7 mouse cellular contexts compared by ENCODE assay signal in genomic region chr4:40722687-40723460, GRCm38 (mm10). TPM values are rescaled to one million over a fixed set of nuclear protein-coding genes. Genes with fewer than 3 reads are reported as not detected.
DNase-seq lines count a peak whose midpoint lies in the region; ATAC-seq and TF ChIP-seq lines count a peak whose summit lies in the region.

No protein-coding gene starts in this region.

- DNase-seq in ZHBTc4 (ENCODE audit: low read depth, low spot score) = peak; percentile 86
- DNase-seq in embryo, embryonic 10.5 days (ENCODE audit: low spot score) = peak; percentile 79
- DNase-seq in spleen, postnatal 14 days (ENCODE audit: low spot score in 2 of 2) = peak; percentile 49 to 55

- no peaks in the 10 kb centered on the region for H3K9me3 ChIP-seq in intestine, postnatal 0 days (ENCODE audit: control insufficient read depth)
- no peaks in the 10 kb centered on the region for H3K9me3 ChIP-seq in limb, embryonic 15.5 days
- no peaks in the 10 kb centered on the region for H3K9me3 ChIP-seq in midbrain, embryonic 16.5 days (replicated peaks; ENCODE audit: control insufficient read depth, low read length, poor library complexity, severe bottlenecking)

- peak; percentile 50 for ATAC-seq in granulocyte monocyte progenitor cell, adult 5-6 weeks (replicated peaks; ENCODE audit: poor library complexity, severe bottlenecking)
- ATAC-seq in intestine, postnatal 0 days = peak; percentile 65
- peak; percentile 76 for ATAC-seq in limb, embryonic 15.5 days (ENCODE audit: insufficient number of reproducible peaks, low FRiP score, low TSS enrichment, low read depth)
- ATAC-seq in midbrain, embryonic 16.5 days = peak; percentile 96

- peak overlapping the region; percentile 97 for H3K9ac ChIP-seq in intestine, postnatal 0 days (ENCODE audit: low read depth, low read length)
- peak overlapping the region; percentile 95 for H3K9ac ChIP-seq in limb, embryonic 15.5 days
- peak overlapping the region; percentile 89 for H3K9ac ChIP-seq in midbrain, embryonic 16.5 days (ENCODE audit: low read depth, low read length)

- WGBS in intestine, postnatal 0 days = 1% methylated on average over 48 of the region's 62 CpGs
- WGBS in limb, embryonic 15.5 days = under 1% methylated on average over 57 of the region's 62 CpGs
- 1% methylated on average over 32 of the region's 62 CpGs for WGBS in midbrain, embryonic 16.5 days

- H3K36me3 ChIP-seq in intestine, postnatal 0 days (ENCODE audit: control insufficient read depth, insufficient read depth) = peaks cover 19% of the 10 kb centered on the region
- peaks cover 27% of the 10 kb centered on the region for H3K36me3 ChIP-seq in limb, embryonic 15.5 days
- peaks cover 10% of the 10 kb centered on the region for H3K36me3 ChIP-seq in midbrain, embryonic 16.5 days (ENCODE audit: control insufficient read depth, insufficient read depth, low read length)

- H3K4me1 ChIP-seq in intestine, postnatal 0 days (replicated peaks; ENCODE audit: control insufficient read depth, insufficient read depth, low read length) = no peaks in the 10 kb centered on the region; the same call in 1 of the 2 replicates
- H3K4me1 ChIP-seq in limb, embryonic 15.5 days = peaks cover 26% of the 10 kb centered on the region
- H3K4me1 ChIP-seq in midbrain, embryonic 16.5 days (ENCODE audit: control insufficient read depth, insufficient read depth, low read length) = peaks cover 48% of the 10 kb centered on the region

- peak overlapping the region; percentile 98 for H3K4me3 ChIP-seq in intestine, postnatal 0 days (ENCODE audit: low read depth, low read length)
- peak overlapping the region; percentile 88 for H3K4me3 ChIP-seq in limb, embryonic 15.5 days
- H3K4me3 ChIP-seq in midbrain, embryonic 16.5 days (ENCODE audit: low read depth, low read length) = peak overlapping the region; percentile 88

- TF ChIP-seq CTCF in intestine, postnatal 0 days (IDR thresholded peaks at IDR 0.05; ENCODE audit: low read depth) = 0 out of 2 replicates have a peak, but pooled peaks have one; percentile 1

- H3K27ac ChIP-seq in intestine, postnatal 0 days (ENCODE audit: low read depth, low read length) = peak overlapping the region; percentile 98
- peak overlapping the region; percentile 100 for H3K27ac ChIP-seq in limb, embryonic 15.5 days
- H3K27ac ChIP-seq in midbrain, embryonic 16.5 days (ENCODE audit: low read length) = peak overlapping the region; percentile 99

- no peaks in the 10 kb centered on the region for H3K27me3 ChIP-seq in intestine, postnatal 0 days (replicated peaks; ENCODE audit: control insufficient read depth, insufficient read depth, low read length)
- no peaks in the 10 kb centered on the region for H3K27me3 ChIP-seq in limb, embryonic 15.5 days
- no peaks in the 10 kb centered on the region for H3K27me3 ChIP-seq in midbrain, embryonic 16.5 days (ENCODE audit: control insufficient read depth, insufficient read depth, low read depth, low read length)

- H3K4me2 ChIP-seq in intestine, postnatal 0 days (replicated peaks; ENCODE audit: low read depth) = peak overlapping the region; percentile 72
- H3K4me2 ChIP-seq in limb, embryonic 15.5 days = peak overlapping the region; percentile 59
- H3K4me2 ChIP-seq in midbrain, embryonic 16.5 days (ENCODE audit: low read length) = peak overlapping the region; percentile 74

RNA-seq across cellular contexts. Expression of gene Dnaja1, which starts 0.9 kb away (rescaled TPM):
- 127 and 128 TPM in 2 replicates for total RNA-seq in granulocyte monocyte progenitor cell, adult 5-6 weeks (2014; fragmentation: Nextera tagmentation)
- total RNA-seq in granulocyte monocyte progenitor cell, adult 5-6 weeks (2017) = 338 and 392 TPM in 2 replicates
- polyA plus RNA-seq in intestine, postnatal 0 days (2015; fragmentation: Nextera tagmentation; extraction: Ambion mirVana) = 320 and 345 TPM in 2 replicates
- polyA plus RNA-seq in limb, embryonic 15.5 days (2015; fragmentation: Nextera tagmentation; extraction: Ambion mirVana) = 375 and 380 TPM in 2 replicates
- polyA plus RNA-seq in midbrain, embryonic 16.5 days (2015; fragmentation: Nextera tagmentation; extraction: Ambion mirVana) = 659 and 720 TPM in 2 replicates

RNA-seq across cellular contexts. Expression of gene Aptx, which starts 19.9 kb away (rescaled TPM):
- 12.7 and 18.9 TPM in 2 replicates for total RNA-seq in granulocyte monocyte progenitor cell, adult 5-6 weeks (2014; fragmentation: Nextera tagmentation)
- total RNA-seq in granulocyte monocyte progenitor cell, adult 5-6 weeks (2017) = 12.2 and 19.9 TPM in 2 replicates
- 18.7 and 19.4 TPM in 2 replicates for polyA plus RNA-seq in intestine, postnatal 0 days (2015; fragmentation: Nextera tagmentation; extraction: Ambion mirVana)
- 31.8 and 32.1 TPM in 2 replicates for polyA plus RNA-seq in limb, embryonic 15.5 days (2015; fragmentation: Nextera tagmentation; extraction: Ambion mirVana)
- 46.7 and 50.6 TPM in 2 replicates for polyA plus RNA-seq in midbrain, embryonic 16.5 days (2015; fragmentation: Nextera tagmentation; extraction: Ambion mirVana)

RNA-seq across cellular contexts. Expression of gene Smu1, which starts 34.8 kb away (rescaled TPM):
- total RNA-seq in granulocyte monocyte progenitor cell, adult 5-6 weeks (2014; fragmentation: Nextera tagmentation) = 79.7 and 86.6 TPM in 2 replicates
- 136 and 154 TPM in 2 replicates for total RNA-seq in granulocyte monocyte progenitor cell, adult 5-6 weeks (2017)
- polyA plus RNA-seq in intestine, postnatal 0 days (2015; fragmentation: Nextera tagmentation; extraction: Ambion mirVana) = 68.8 and 72.1 TPM in 2 replicates
- 134 and 138 TPM in 2 replicates for polyA plus RNA-seq in limb, embryonic 15.5 days (2015; fragmentation: Nextera tagmentation; extraction: Ambion mirVana)
- polyA plus RNA-seq in midbrain, embryonic 16.5 days (2015; fragmentation: Nextera tagmentation; extraction: Ambion mirVana) = 110 and 117 TPM in 2 replicates

Comparison
In these comparisons a context has a peak if more than half of its experiments do, and no peak if none do; other contexts are left out.
1. Peak in every context shown above with its lines: DNase-seq, ATAC-seq, H3K4me3 ChIP-seq and H3K27ac ChIP-seq.